ENCODE assay signal across 10 mouse cellular contexts in genomic region chr1:157081076-157081804, GRCm38 (mm10). TPM values are rescaled to one million over a fixed set of nuclear protein-coding genes. Genes with fewer than 3 reads are reported as not detected.
DNase-seq lines count a peak whose midpoint lies in the region; ATAC-seq and TF ChIP-seq lines count a peak whose summit lies in the region.
"Had no signal": no experiment of that assay in that cellular context is flagged by ENCODE, and none has a peak within 500 bp of the region (broad histone marks: within the 10 kb centered on the region; RNA-seq: fewer than 3 reads in every experiment).

No protein-coding gene starts in this region.

- H3K4me3 ChIP-seq in hindbrain, embryonic 11.5 days (ENCODE audit: low read depth, low read length), result no peak overlapping the region
- H3K4me3 ChIP-seq in hindbrain, embryonic 14.5 days (replicated peaks; ENCODE audit: low read length), result no peak overlapping the region
- H3K4me3 ChIP-seq in CH12.LX (replicated peaks in 1 of 3; ENCODE audit: low read depth in 2 of 3, low read length in 2 of 3, poor library complexity in 1 of 3), result no peak overlapping the region
- no peak overlapping the region for H3K4me3 ChIP-seq in cortical plate, adult 2 months (ENCODE audit: insufficient read depth, low read length)

- in situ Hi-C loops in CH12.LX (cut with MboI; ENCODE audit: low pct_ligation_motif_present, low pct_unique_long_range_greater_than_20kb, low sequenced_read_pairs), result loop anchor here (10.0 kb wide), 2 partner anchors 194 to 364 kb away; no protein-coding TSS in a partner anchor

- H3K9me3 ChIP-seq in hindbrain, embryonic 11.5 days (ENCODE audit: control insufficient read depth, low read length), result no peaks in the 10 kb centered on the region
- no peaks in the 10 kb centered on the region for H3K9me3 ChIP-seq in hindbrain, embryonic 14.5 days (ENCODE audit: control insufficient read depth, low read length)
- no peaks in the 10 kb centered on the region for H3K9me3 ChIP-seq in CH12.LX (replicated peaks; ENCODE audit: low read length)

- DNase-seq in hindbrain, embryonic 11.5 days (ENCODE audit: low spot score), result peak; percentile 65
- DNase-seq in hindbrain, embryonic 14.5 days (ENCODE audit: low spot score), result no peak
- DNase-seq in CH12.LX (ENCODE audit: extremely low read depth), result peak; percentile 52
- peak; percentile 76 for DNase-seq in mesoderm, embryonic 11.5 days (ENCODE audit: low read depth, low spot score)
- no peak for DNase-seq in cerebellum, adult 9-10 months

- no peak overlapping the region for H3K4me2 ChIP-seq in hindbrain, embryonic 11.5 days (replicated peaks; ENCODE audit: low read depth, low read length)
- H3K4me2 ChIP-seq in hindbrain, embryonic 14.5 days (replicated peaks), result no peak overlapping the region
- H3K4me2 ChIP-seq in CH12.LX (ENCODE audit: insufficient read depth, low read depth, poor library complexity, severe bottlenecking), result peak overlapping the region; percentile 45; the same call in 1 of the 2 replicates

- 61% methylated on average over 15 of the region's 15 CpGs for WGBS in hindbrain, embryonic 11.5 days
- 52% methylated on average over 15 of the region's 15 CpGs for WGBS in hindbrain, embryonic 14.5 days

- peak in 1 of 2 experiments; percentile 47; a peak in 2 of 4 replicates for TF ChIP-seq CTCF in CH12.LX (conservative IDR thresholded peaks at IDR 0.05 in 1 of 2, IDR thresholded peaks at IDR 0.05 in 1 of 2; ENCODE audit: low read depth in 2 of 2, low read length in 2 of 2)
- TF ChIP-seq CTCF in cortical plate, adult 2 months (IDR thresholded peaks at IDR 0.05; ENCODE audit: extremely low read depth, insufficient read depth, low read length), result peak; percentile 24

- no peak overlapping the region for H3K9ac ChIP-seq in hindbrain, embryonic 11.5 days (ENCODE audit: low read depth, low read length)
- no peak overlapping the region for H3K9ac ChIP-seq in hindbrain, embryonic 14.5 days
- H3K9ac ChIP-seq in CH12.LX (ENCODE audit: insufficient read depth, low read depth), result peak overlapping the region; percentile 43; the same call in 1 of the 2 replicates

- peak; percentile 61 for TF ChIP-seq EP300 in CH12.LX (IDR thresholded peaks at IDR 0.05; ENCODE audit: low read length)

- no peak; the same call in 1 of the 2 replicates for TF ChIP-seq RAD21 in CH12.LX (IDR thresholded peaks at IDR 0.05; ENCODE audit: low read depth, low read length)

- no peak for ATAC-seq in hindbrain, embryonic 11.5 days (ENCODE audit: low FRiP score)
- ATAC-seq in hindbrain, embryonic 14.5 days (ENCODE audit: low FRiP score), result no peak
- no peak for ATAC-seq in erythroblast, adult 5-6 weeks (replicated peaks; ENCODE audit: low FRiP score, poor library complexity, severe bottlenecking)
- no peak for ATAC-seq in monocyte, adult 5-6 weeks (replicated peaks; ENCODE audit: insufficient number of reproducible peaks, low FRiP score, low TSS enrichment, poor library complexity, severe bottlenecking)

- H3K27ac ChIP-seq in hindbrain, embryonic 11.5 days (ENCODE audit: low read depth, low read length), result no peak overlapping the region
- H3K27ac ChIP-seq in hindbrain, embryonic 14.5 days, result no peak overlapping the region
- 0 out of 2 replicates have a peak overlapping the region, but pooled peaks have one; percentile 10 for H3K27ac ChIP-seq in CH12.LX (ENCODE audit: insufficient read depth, low read depth)
- H3K27ac ChIP-seq in cortical plate, adult 2 months (ENCODE audit: insufficient read depth, low read length), result no peak overlapping the region

- H3K27me3 ChIP-seq in hindbrain, embryonic 11.5 days (ENCODE audit: control insufficient read depth, insufficient read depth, low read length), result no peaks in the 10 kb centered on the region
- no peaks in the 10 kb centered on the region for H3K27me3 ChIP-seq in hindbrain, embryonic 14.5 days (ENCODE audit: control insufficient read depth, insufficient read depth, low read length)
- no peaks in the 10 kb centered on the region for H3K27me3 ChIP-seq in CH12.LX (replicated peaks)

- H3K79me2 ChIP-seq in CH12.LX (replicated peaks; ENCODE audit: control insufficient read depth, extremely low read depth, insufficient read depth, poor library complexity, severe bottlenecking), result no peaks in the 10 kb centered on the region

- dilution Hi-C loops in CH12.LX (cut with MboI; ENCODE audit: extremely low pct_ligation_motif_present, extremely low pct_unique_long_range_greater_than_20kb, low sequenced_read_pairs), result no loop called here

- TF ChIP-seq POLR2A in CH12.LX (IDR thresholded peaks at IDR 0.05; ENCODE audit: low read depth, low read length), result no peak
- TF ChIP-seq POLR2A in cortical plate, adult 2 months (IDR thresholded peaks at IDR 0.05; ENCODE audit: extremely low read depth, insufficient read depth, low read length), result no peak

- H3K36me3 ChIP-seq in hindbrain, embryonic 11.5 days (ENCODE audit: control insufficient read depth, insufficient read depth, low read length), result no peaks in the 10 kb centered on the region
- no peaks in the 10 kb centered on the region for H3K36me3 ChIP-seq in hindbrain, embryonic 14.5 days (replicated peaks; ENCODE audit: control insufficient read depth, insufficient read depth)
- H3K36me3 ChIP-seq in CH12.LX (replicated peaks in 1 of 2; ENCODE audit: control insufficient read depth in 1 of 2, insufficient read depth in 1 of 2, low read length in 1 of 2), result no peaks in the 10 kb centered on the region

- H3K4me1 ChIP-seq in hindbrain, embryonic 11.5 days (replicated peaks; ENCODE audit: control insufficient read depth, insufficient read depth, low read length), result 0 out of 2 replicates have a peak, but pooled peaks cover 5% of the 10 kb centered on the region
- peaks cover 5% of the 10 kb centered on the region; the same call in 1 of the 2 replicates for H3K4me1 ChIP-seq in hindbrain, embryonic 14.5 days (replicated peaks; ENCODE audit: control insufficient read depth, insufficient read depth, low read length)
- H3K4me1 ChIP-seq in CH12.LX (ENCODE audit: control insufficient read depth in 1 of 2, insufficient read depth in 2 of 2), result peaks cover 13 to 50% of the 10 kb centered on the region in 2 experiments
- peaks cover 2% of the 10 kb centered on the region; the same call in 1 of the 2 replicates for H3K4me1 ChIP-seq in cortical plate, adult 2 months (ENCODE audit: control insufficient read depth, insufficient read depth, low read length)

TF ChIP-seq in CH12.LX, 34 proteins besides CTCF, POLR2A, EP300 and RAD21 (continues in another document):
- no peak; the same call in 1 of the 2 replicates for TF ChIP-seq MEF2A (IDR thresholded peaks at IDR 0.05; ENCODE audit: borderline replicate concordance, low read depth, low read length)
- TF ChIP-seq RCOR1 (conservative IDR thresholded peaks at IDR 0.05; ENCODE audit: low read depth, low read length), result no peak
- no peak for TF ChIP-seq KAT2A (IDR thresholded peaks at IDR 0.05; ENCODE audit: insufficient replicate concordance, low read length)
- TF ChIP-seq CHD2 (IDR thresholded peaks at IDR 0.05; ENCODE audit: low read length), result no peak
- TF ChIP-seq ZKSCAN1 (IDR thresholded peaks at IDR 0.05; ENCODE audit: borderline replicate concordance, low read depth, low read length), result no peak
- TF ChIP-seq UBTF (IDR thresholded peaks at IDR 0.05; ENCODE audit: low read depth, low read length), result no peak
- peak; percentile 54 for TF ChIP-seq JUND (conservative IDR thresholded peaks at IDR 0.05; ENCODE audit: low read depth, low read length)
- TF ChIP-seq SMC3 (IDR thresholded peaks at IDR 0.05; ENCODE audit: low read depth, low read length), result no peak
- 0 out of 2 replicates have a peak, but pooled peaks have one; percentile 12 for TF ChIP-seq ETS1 (conservative IDR thresholded peaks at IDR 0.05; ENCODE audit: low read depth, low read length)
- no peak for TF ChIP-seq MXI1 (IDR thresholded peaks at IDR 0.05; ENCODE audit: low read depth, low read length)
- peak; percentile 82 for TF ChIP-seq IRF4 (IDR thresholded peaks at IDR 0.05; ENCODE audit: low read depth, low read length)
- no peak for TF ChIP-seq PAX5 (IDR thresholded peaks at IDR 0.05; ENCODE audit: low read length)
- TF ChIP-seq MAFK (IDR thresholded peaks at IDR 0.05; ENCODE audit: insufficient replicate concordance, low read length), result no peak
- TF ChIP-seq BHLHE40 (IDR thresholded peaks at IDR 0.05; ENCODE audit: low read depth, low read length), result no peak
- no peak for TF ChIP-seq ZMIZ1 (IDR thresholded peaks at IDR 0.05; ENCODE audit: low read depth, low read length)
- TF ChIP-seq USF1 (IDR thresholded peaks at IDR 0.05; ENCODE audit: low read depth, low read length), result no peak
- TF ChIP-seq TBP (conservative IDR thresholded peaks at IDR 0.05; ENCODE audit: low read depth, low read length), result no peak
- no peak for TF ChIP-seq NELFE (IDR thresholded peaks at IDR 0.05; ENCODE audit: low read depth, low read length)
- no peak for TF ChIP-seq MAX (IDR thresholded peaks at IDR 0.05; ENCODE audit: low read length)
- TF ChIP-seq MYC (IDR thresholded peaks at IDR 0.05; ENCODE audit: low read depth, low read length), result no peak
- no peak for TF ChIP-seq CHD1 (IDR thresholded peaks at IDR 0.05; ENCODE audit: low read depth, low read length)
- TF ChIP-seq ZNF384 (IDR thresholded peaks at IDR 0.05; ENCODE audit: low read depth, low read length), result no peak
- no peak for TF ChIP-seq NRF1 (IDR thresholded peaks at IDR 0.05; ENCODE audit: low read depth, low read length)
- TF ChIP-seq HCFC1 (IDR thresholded peaks at IDR 0.05; ENCODE audit: low read depth, low read length), result no peak
- TF ChIP-seq SIN3A (IDR thresholded peaks at IDR 0.05; ENCODE audit: low read length), result no peak
- no peak for TF ChIP-seq MAZ (IDR thresholded peaks at IDR 0.05; ENCODE audit: low read depth, low read length)
- no peak for TF ChIP-seq USF2 (conservative IDR thresholded peaks at IDR 0.05; ENCODE audit: low read depth, low read length)
- TF ChIP-seq E2F4 (IDR thresholded peaks at IDR 0.05; ENCODE audit: insufficient replicate concordance, low read depth, low read length), result no peak
- TF ChIP-seq POLR2AphosphoS2 (IDR thresholded peaks at IDR 0.05; ENCODE audit: low read depth, low read length), result no peak
- no peak for TF ChIP-seq TCF12 (IDR thresholded peaks at IDR 0.05; ENCODE audit: low read depth, low read length)
- TF ChIP-seq ELF1 (IDR thresholded peaks at IDR 0.05; ENCODE audit: low read depth, low read length), result peak; percentile 54; the same call in 1 of the 2 replicates

RNA-seq across cellular contexts. Expression of gene Tex35, which starts 27.2 kb away (rescaled TPM):
- not detected in 2 replicates for polyA plus RNA-seq in hindbrain, embryonic 11.5 days (2014; fragmentation: Nextera tagmentation; extraction: Ambion mirVana)
- polyA plus RNA-seq in hindbrain, embryonic 14.5 days (2014; fragmentation: Nextera tagmentation; extraction: Ambion mirVana), result not detected in 2 replicates
- total RNA-seq in CH12.LX (2012; rRNA removed) (0.55 and 1.3 TPM in 2 replicates), CH12.LX (2014; rRNA removed) (0.87 and 1.2 TPM in 2 replicates)
- 2.9 and 3.3 TPM in 2 replicates for polyA plus RNA-seq in CH12.LX (2012; ENCODE audit: insufficient read length, low read depth)
- polyA plus RNA-seq in cortical plate, adult 2 months (2012; rRNA removed), result not detected in 2 replicates
- total RNA-seq in erythroblast, adult 5-6 weeks (2015; ENCODE audit: low replicate concordance), result not detected in 2 replicates
- total RNA-seq in erythroblast, adult 5-6 weeks (2017; ENCODE audit: low replicate concordance), result not detected in 2 replicates
- not detected in 3 replicates for total RNA-seq in monocyte, adult 5-6 weeks (2017)
- total RNA-seq: hematopoietic stem cell, adult 5-6 weeks; neutrophil, adult 5-6 weeks had no signal

Comparison
In these comparisons a context has a peak if more than half of its experiments do, and no peak if none do; other contexts are left out.
1. DNase-seq: peak in hindbrain, embryonic 11.5 days (single experiment), CH12.LX (single experiment) and mesoderm, embryonic 11.5 days (single experiment); none in hindbrain, embryonic 14.5 days (single experiment) and cerebellum, adult 9-10 months (single experiment).